Mouse (Mus musculus) mouse trophoblast stem cell (cell line): Measurements from ENCODE around the gene Selenof.

Experiments
- in situ Hi-C, 2 experiments: fragments of 300-500 bp; cut with MseI, MboI; formaldehyde crosslinking; loops; 2 replicates in 1 of 2; 3 replicates in 1 of 2; pipeline ENCODE4 v1.15.1; 2025

The Selenof gene

GRCm38 (mm10) chr3:144563916-144564315, 6.2 kb upstream of the Selenof start:
- in situ Hi-C loops = no loop called here

GRCm38 (mm10) chr3:144565212-144565611, 4.9 kb upstream of the Selenof start:
- in situ Hi-C loops = no loop called here

GRCm38 (mm10) chr3:144568861-144569361, 1.2 kb upstream of the Selenof start:
- in situ Hi-C loops = no loop called here

- in situ Hi-C loops = no loop called here
Observed at GRCm38 (mm10) chr3:144569401-144569971, 618 bp upstream of the Selenof start.

DNA sequence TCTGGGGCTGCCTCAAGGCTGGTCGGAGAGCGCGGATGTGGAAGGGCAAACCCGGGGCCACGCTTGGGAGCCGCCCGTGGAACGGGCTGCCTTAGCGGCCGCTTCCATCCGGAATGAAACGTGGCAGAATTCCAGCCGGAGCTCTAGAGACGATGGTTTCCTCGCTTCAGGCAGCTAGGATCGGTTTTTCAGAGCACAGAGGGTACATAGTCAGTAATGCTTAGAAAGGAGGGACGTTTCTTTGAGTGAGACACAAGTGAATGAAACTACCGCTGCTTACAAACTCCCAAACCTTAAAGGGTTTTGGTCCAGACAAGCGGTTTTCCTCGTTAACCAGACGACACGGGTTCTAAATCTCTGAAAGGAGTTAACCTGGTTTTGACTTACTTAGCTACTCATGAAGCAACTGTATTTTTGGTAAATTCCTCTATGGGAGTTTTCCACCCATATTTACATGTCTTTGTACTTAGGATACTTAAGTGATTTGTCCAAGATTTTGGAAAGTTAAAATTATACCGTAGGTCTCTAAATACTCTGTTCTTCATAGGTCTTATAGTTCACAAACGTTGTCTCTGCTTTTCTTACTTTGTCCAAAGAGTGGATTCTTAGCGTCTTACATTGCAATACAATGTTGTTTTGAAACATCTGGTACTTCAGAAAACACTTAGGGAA, 848 bp downstream of the Selenof start:
- in situ Hi-C loops = no loop called here

DNA sequence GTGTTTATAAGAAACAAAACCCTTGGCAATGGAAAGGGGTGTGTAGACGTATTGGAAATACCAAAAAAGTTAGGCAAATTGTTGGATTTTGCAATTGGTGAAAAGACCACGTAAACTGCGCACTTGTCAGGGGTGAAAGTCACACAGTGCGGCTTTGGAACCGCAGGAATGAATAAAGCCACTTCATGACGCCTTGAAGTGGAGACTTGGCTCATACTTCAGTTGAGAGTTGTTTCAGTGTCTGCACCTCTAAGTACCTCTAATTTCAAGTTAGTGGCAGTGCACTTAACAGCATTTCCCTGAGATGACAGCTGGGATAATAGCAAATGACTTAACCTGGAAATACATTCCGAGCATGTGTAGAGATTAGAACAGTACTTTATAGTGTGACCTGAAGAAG, 4.2 kb downstream of the Selenof start:
- in situ Hi-C loops = no loop called here

- in situ Hi-C loops = no loop called here
Observed at GRCm38 (mm10) chr3:144577366-144578340, 7.5 kb downstream of the Selenof start.

- in situ Hi-C loops = no loop called here
Observed at GRCm38 (mm10) chr3:144578921-144579320, 8.8 kb downstream of the Selenof start.

GRCm38 (mm10) chr3:144579796-144580195, 9.7 kb downstream of the Selenof start:
- in situ Hi-C loops = no loop called here

DNA sequence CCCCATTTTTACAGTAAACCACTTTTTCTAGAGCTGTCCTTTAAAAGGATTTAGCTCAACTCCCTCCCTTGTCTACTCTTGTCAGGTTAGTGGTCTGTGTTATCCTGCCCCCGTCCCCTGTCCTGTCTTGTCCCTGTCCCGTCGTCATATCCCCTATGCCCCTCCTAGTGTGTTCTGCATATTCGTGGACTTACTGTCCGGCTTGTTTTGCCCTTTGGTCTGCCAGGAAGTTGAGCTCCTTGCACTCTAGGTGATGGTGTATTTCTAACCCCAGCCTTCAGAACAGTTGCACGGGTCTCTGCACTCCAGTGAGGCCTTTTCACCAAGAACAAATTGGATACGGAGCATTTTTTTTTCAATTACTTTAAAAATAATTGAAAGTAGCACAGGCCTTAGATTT, 10.2 kb downstream of the Selenof start:
- in situ Hi-C loops = no loop called here

- in situ Hi-C loops = no loop called here
Observed at GRCm38 (mm10) chr3:144581842-144582241, 11.7 kb downstream of the Selenof start.

GRCm38 (mm10) chr3:144582306-144582705, 12.2 kb downstream of the Selenof start:
- in situ Hi-C loops = no loop called here

DNA sequence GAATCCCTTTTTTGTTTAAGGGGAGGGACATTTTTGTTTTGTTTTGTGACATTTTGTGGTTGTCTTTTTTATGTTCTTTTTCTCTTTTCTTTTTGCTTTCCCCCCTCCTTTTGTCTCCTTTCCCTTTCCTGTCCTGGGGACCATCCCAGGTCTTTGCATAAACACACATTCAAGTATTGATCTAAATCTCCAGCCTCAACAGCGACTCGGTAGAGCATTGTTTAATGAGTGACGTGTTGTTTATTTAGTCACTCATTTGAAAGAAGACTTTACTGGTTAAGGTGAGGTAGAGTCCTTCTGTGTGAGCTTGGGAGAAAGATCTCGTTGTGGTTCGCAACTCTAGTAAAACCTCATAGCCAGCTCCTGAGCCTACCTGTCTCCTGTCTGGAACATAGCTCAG, 13.7 kb downstream of the Selenof start:
- in situ Hi-C loops = no loop called here

- in situ Hi-C loops = no loop called here
Observed at GRCm38 (mm10) chr3:144584789-144585553, 14.9 kb downstream of the Selenof start.

- in situ Hi-C loops = no loop called here
Observed at GRCm38 (mm10) chr3:144586731-144587130, 16.6 kb downstream of the Selenof start.

GRCm38 (mm10) chr3:144589189-144589890, 19.2 kb downstream of the Selenof start:
- in situ Hi-C loops = no loop called here

- in situ Hi-C loops = no loop called here
Observed at GRCm38 (mm10) chr3:144592992-144593785, 23.1 kb downstream of the Selenof start.

GRCm38 (mm10) chr3:144597121-144597520, 27.0 kb downstream of the Selenof start:
- in situ Hi-C loops = no loop called here

- in situ Hi-C loops = no loop called here
Observed at GRCm38 (mm10) chr3:144597790-144598467, 27.8 kb downstream of the Selenof start.
